Mouse (Mus musculus): ENCODE data around the gene Fbxo31. TPM values are rescaled to one million over a fixed set of nuclear protein-coding genes. Genes with fewer than 3 reads are reported as not detected.

Gene Fbxo31
- 37.2 and 38.8 TPM in 2 replicates for polyA plus RNA-seq (2012; rRNA removed)

DNA sequence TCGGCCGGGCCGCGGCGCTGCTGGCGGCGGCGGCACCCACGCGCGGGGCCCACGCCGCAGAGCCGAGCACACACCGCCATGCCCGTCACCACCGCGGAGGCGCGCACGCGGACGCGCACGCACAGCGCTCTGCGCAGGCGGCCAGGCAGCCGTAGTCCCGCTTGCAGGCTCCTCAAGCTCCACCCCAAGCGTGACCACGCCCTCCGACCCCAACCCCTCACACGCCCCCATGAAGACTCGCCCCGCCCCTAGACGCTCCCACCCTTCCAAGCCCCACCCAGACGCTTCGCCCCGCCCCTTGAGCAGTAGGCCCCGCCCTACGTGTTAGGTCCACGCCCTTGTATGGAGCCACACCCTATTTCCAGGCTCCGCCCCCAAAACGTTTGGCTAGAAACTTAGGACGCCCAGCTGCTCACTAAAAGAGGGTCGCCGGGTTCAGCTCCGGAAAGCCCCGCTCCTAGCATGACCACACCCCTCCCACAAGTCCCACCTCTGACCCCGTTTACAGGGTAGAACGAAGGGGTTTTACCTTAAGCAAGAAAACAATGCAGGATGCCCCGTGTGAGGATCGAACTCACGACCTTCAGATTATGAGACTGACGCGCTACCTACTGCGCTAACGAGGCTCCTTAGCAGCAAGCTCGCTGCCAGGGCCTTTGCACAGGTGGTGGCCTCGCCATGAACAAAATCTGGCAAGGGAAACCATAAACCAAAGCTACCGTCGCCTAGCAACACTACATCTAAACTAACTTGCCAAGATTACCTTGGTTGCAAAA, at the start of gene Fbxo31:
Gene Fbxo31 (minus strand): TSS at position 131 of the 776 bp plus-strand sequence.
- peak; percentile 95 for TF ChIP-seq POLR2A (IDR thresholded peaks at IDR 0.05; ENCODE audit: borderline replicate concordance, extremely low read depth, insufficient read depth, insufficient read length, poor library complexity, severe bottlenecking)
- no peak for TF ChIP-seq CTCF (IDR thresholded peaks at IDR 0.05; ENCODE audit: borderline replicate concordance, extremely low read depth, insufficient read depth, insufficient read length)
- peak; percentile 97 for DNase-seq (ENCODE audit: low read depth)

DNA sequence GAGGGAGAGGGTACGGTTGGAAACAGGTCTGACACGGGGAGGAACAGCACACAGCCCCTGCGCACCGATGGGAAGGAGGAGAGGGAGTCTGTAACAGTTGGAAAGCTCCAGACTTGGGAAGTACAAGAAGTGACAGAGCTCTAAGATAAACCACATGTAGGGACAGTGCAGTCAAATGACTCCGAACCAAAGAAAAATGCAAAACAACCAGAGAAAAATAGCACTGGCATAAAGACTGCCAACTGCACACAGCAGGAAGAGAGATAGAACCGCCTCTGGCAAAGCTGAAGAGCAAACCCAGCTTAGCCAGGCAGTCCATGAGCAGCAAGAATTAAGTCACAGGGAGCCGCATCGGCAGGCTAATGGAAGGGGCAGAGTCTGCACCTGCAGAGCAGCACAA, 44.4 kb upstream of the Fbxo31 start:
- TF ChIP-seq POLR2A (IDR thresholded peaks at IDR 0.05; ENCODE audit: borderline replicate concordance, extremely low read depth, insufficient read depth, insufficient read length, poor library complexity, severe bottlenecking) = no peak
- no peak for TF ChIP-seq CTCF (IDR thresholded peaks at IDR 0.05; ENCODE audit: borderline replicate concordance, extremely low read depth, insufficient read depth, insufficient read length)
- peak; percentile 31 for DNase-seq (ENCODE audit: low read depth)

DNA sequence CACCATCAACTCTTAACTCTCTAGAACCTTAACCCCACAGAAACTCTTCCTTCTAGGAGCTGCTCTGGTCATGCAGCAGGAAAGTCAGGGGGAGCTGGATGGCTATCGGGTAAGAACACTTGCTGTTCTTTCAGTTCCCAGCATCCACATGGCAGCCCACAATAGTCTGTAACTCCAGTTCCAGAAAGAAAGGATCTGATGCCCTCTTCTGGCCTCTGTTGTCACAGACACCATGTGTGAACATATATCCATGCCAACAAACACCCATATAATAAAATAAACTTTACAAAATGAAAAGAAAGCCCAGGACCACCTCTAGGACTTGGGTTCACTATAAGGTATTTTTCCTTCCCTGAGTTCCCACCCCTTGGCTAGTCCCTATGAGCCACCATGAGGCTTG, 43.3 kb upstream of the Fbxo31 start:
- no peak for DNase-seq (ENCODE audit: low read depth)
- no peak for TF ChIP-seq POLR2A (IDR thresholded peaks at IDR 0.05; ENCODE audit: borderline replicate concordance, extremely low read depth, insufficient read depth, insufficient read length, poor library complexity, severe bottlenecking)
- TF ChIP-seq CTCF (IDR thresholded peaks at IDR 0.05; ENCODE audit: borderline replicate concordance, extremely low read depth, insufficient read depth, insufficient read length) = no peak

DNA sequence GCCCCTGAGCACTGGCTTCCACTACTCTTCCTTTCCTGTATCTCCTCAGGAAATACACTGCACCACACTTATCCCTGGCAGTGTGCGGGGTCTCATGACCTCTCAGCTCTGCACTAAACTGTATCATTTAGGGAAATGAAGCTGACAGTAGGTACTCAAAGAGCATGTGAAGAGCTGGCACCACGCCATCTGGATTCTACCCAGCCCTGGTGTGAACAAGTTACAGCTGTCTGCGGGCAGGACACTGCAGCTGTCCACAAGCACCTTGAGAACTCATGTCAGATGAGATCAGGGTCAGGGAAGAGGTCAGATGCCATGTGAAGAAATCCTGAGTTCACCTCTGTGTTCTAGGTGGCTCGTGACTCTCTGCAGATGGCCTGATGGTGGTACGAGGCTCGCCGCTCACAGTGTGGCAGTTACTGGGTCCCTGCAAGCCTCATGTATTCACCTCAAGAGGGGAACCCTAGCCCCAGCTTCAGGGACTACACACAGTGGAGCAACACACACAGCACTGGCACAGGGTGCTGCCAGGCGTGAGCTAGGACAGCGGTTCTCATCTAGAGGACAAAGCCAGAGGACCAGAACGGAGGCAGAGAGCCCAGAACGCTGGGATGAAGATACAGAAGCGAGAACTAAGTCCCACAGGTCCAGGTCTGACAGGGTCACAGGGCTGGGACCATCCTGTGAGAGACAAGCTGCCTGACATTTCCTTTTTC, 42.4 kb upstream of the Fbxo31 start:
- TF ChIP-seq CTCF (IDR thresholded peaks at IDR 0.05; ENCODE audit: borderline replicate concordance, extremely low read depth, insufficient read depth, insufficient read length) = no peak
- peak; percentile 59 for DNase-seq (ENCODE audit: low read depth)

DNA sequence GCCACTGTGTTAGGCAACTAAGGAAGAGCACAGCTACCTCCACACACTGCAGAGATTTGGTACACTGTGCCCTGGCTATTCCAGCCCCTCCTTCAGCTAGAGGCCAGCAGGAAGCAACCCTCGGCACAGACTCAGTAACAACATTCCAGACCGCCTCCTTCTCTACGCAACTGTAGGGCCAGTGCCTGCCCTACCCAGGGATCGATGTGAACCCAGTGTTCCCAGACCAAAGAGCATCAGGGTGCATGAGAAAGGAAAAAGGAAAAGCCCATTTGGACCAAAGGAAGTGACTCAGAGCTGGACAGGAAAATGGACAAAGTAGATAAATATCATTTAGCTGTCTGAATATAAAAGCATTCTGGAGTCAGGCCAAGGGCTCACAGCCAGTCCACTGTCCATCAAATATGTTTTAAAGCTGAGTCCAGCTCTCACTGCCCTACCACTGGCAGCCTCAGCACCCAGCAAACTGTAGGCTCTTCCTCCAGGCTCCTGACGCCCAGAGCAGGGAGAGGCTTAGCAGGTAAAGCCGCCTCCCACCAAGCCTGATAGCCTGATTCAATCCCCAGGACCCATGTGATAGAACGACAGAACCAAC, 40.9 kb upstream of the Fbxo31 start:
- no peak for TF ChIP-seq POLR2A (IDR thresholded peaks at IDR 0.05; ENCODE audit: borderline replicate concordance, extremely low read depth, insufficient read depth, insufficient read length, poor library complexity, severe bottlenecking)
- TF ChIP-seq CTCF (IDR thresholded peaks at IDR 0.05; ENCODE audit: borderline replicate concordance, extremely low read depth, insufficient read depth, insufficient read length) = no peak
- DNase-seq (ENCODE audit: low read depth) = no peak

DNA sequence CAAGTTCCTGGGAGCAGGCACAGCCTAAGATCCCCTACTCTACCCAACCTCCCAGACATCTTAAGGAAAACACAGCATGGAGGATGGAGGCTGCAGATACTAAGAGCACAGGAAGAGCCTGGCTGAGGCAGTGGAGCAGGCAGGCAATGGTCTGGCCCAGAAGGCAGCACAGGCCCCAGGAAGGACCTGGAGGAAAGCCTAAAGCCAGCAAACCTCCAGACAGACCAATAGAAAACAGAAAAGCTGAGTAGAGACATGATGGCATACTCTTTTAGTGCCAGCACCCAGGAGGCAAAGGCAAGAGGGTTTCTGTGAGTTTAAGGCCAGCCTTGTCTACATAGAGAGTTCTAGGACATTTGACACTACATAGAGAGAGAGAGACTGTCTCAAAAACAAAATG, 34.8 kb upstream of the Fbxo31 start:
- TF ChIP-seq POLR2A (IDR thresholded peaks at IDR 0.05; ENCODE audit: borderline replicate concordance, extremely low read depth, insufficient read depth, insufficient read length, poor library complexity, severe bottlenecking) = no peak
- TF ChIP-seq CTCF (IDR thresholded peaks at IDR 0.05; ENCODE audit: borderline replicate concordance, extremely low read depth, insufficient read depth, insufficient read length) = no peak
- DNase-seq (ENCODE audit: low read depth) = no peak

DNA sequence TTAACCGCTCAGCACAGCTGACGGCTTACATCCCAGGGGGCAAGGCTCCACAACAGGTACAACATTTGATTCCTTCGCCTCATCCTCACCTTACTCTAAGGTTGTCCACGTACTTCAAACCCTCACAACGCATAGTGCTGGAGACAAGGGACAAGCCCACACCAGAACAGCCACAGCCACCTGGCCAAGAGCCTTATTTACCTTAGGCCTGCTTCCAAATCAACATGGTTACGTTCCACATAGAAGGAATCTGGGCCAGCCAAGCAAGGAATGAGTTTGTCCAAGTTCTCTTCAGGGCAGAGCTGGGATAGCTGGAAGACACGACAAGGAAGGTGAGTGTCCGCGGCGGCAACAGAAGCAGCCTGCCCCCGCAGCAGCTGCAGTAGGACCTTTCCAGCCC, 31.3 kb upstream of the Fbxo31 start:
- TF ChIP-seq POLR2A (IDR thresholded peaks at IDR 0.05; ENCODE audit: borderline replicate concordance, extremely low read depth, insufficient read depth, insufficient read length, poor library complexity, severe bottlenecking) (no peak), CTCF (IDR thresholded peaks at IDR 0.05; ENCODE audit: borderline replicate concordance, extremely low read depth, insufficient read depth, insufficient read length) (no peak)
- DNase-seq (ENCODE audit: low read depth) = no peak

DNA sequence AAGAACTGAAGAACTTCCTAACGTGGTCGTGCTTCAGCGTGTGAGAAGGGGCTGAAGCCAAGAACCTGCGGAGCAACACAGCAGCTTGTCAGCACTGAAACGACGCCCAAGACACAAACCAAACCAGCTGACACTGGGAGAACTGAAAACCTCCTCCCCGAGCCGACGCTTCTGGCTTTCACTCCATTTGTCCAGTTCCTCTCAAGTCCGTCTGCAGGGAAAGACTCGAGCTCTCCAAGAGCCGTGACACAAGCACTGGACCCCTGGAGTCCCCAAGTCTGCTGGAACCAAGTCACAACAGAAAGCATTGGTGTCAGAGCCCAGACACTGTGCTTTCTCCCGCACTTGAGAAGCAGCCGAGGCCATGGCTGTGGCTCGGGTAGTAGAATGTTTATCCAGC, 30.6 kb upstream of the Fbxo31 start:
- no peak for DNase-seq (ENCODE audit: low read depth)
- TF ChIP-seq POLR2A (IDR thresholded peaks at IDR 0.05; ENCODE audit: borderline replicate concordance, extremely low read depth, insufficient read depth, insufficient read length, poor library complexity, severe bottlenecking) = no peak
- TF ChIP-seq CTCF (IDR thresholded peaks at IDR 0.05; ENCODE audit: borderline replicate concordance, extremely low read depth, insufficient read depth, insufficient read length) = no peak

DNA sequence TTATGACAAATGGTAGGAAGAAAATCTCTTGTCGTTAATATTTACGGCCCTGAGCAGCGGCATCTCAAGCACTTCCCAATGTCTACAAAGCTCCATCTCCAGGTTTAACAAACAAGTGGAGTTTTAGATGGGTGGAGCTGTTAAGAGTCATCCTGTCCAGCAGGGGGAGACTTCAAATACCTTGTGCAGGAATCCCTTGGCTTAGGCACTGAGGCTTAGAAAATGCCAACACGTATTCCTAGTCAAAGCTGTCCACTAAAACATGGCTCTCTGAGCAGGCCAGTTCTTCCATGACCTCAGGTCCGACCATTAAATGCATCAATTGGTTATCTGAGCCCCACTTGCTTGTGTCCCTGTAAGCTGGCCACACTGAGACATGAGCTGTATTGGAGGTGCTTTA, 29.1 kb upstream of the Fbxo31 start:
- TF ChIP-seq CTCF (IDR thresholded peaks at IDR 0.05; ENCODE audit: borderline replicate concordance, extremely low read depth, insufficient read depth, insufficient read length) (peak; percentile 19; the same call in 1 of the 2 replicates), POLR2A (IDR thresholded peaks at IDR 0.05; ENCODE audit: borderline replicate concordance, extremely low read depth, insufficient read depth, insufficient read length, poor library complexity, severe bottlenecking) (no peak)
- no peak for DNase-seq (ENCODE audit: low read depth)

DNA sequence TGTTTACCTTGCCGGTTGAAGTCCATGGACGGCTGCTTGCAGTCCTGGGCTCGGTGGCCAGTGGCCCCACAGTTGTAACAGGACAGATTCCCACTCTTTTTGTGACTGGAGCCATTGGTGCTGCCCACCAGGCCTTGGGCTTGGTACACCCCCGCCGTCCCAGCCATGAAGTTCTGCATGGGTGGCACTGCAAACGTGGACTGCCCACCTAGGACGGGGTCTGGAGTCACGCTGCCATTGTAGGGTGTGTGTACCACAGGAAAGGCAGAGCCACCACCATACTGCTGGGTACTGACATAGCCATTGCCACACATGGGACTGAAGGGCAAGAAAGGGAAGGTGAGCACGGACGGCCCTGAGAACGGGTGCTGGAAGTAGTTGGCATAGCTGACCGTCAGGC, 25.2 kb upstream of the Fbxo31 start:
- TF ChIP-seq POLR2A (IDR thresholded peaks at IDR 0.05; ENCODE audit: borderline replicate concordance, extremely low read depth, insufficient read depth, insufficient read length, poor library complexity, severe bottlenecking) (no peak), CTCF (IDR thresholded peaks at IDR 0.05; ENCODE audit: borderline replicate concordance, extremely low read depth, insufficient read depth, insufficient read length) (no peak)
- no peak for DNase-seq (ENCODE audit: low read depth)

DNA sequence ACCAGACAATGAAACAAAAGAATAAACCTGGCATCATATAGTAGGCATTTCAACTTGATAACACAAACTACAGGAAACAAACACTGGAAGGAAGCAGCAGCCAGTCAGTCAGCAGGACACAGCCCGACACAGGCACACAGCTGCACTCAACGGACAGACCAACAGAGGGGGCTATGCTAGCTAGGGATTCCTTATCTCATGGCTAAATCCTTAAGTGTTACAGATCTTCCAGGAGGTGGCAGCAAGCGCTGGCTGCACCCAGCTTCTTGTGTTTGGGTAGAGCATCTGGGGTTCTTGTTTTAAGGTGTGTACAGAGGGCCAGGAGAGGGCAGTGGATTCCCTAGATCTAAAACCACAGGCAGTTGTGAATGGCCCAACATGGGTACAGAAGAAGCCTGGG, 24.3 kb upstream of the Fbxo31 start:
- TF ChIP-seq CTCF (IDR thresholded peaks at IDR 0.05; ENCODE audit: borderline replicate concordance, extremely low read depth, insufficient read depth, insufficient read length) (peak; percentile 77), POLR2A (IDR thresholded peaks at IDR 0.05; ENCODE audit: borderline replicate concordance, extremely low read depth, insufficient read depth, insufficient read length, poor library complexity, severe bottlenecking) (no peak)
- DNase-seq (ENCODE audit: low read depth) = peak; percentile 83

All from brain, embryonic 14.5 days (tissue).